In genomic region chr11:72342549-72343237, GRCm38 (mm10) we compare ENCODE assay signal across 9 mouse cellular contexts. TPM values are rescaled to one million over a fixed set of nuclear protein-coding genes. Genes with fewer than 3 reads are reported as not detected.
DNase-seq lines count a peak whose midpoint lies in the region; TF ChIP-seq lines count a peak whose summit lies in the region.
"Had no signal": no experiment of that assay in that cellular context is flagged by ENCODE, and none has a peak within 500 bp of the region (broad histone marks: within the 10 kb centered on the region; RNA-seq: fewer than 3 reads in every experiment).

No protein-coding gene starts in this region.

- H3K4me3 ChIP-seq in spleen, adult 2 months (ENCODE audit: extremely low read depth, insufficient read depth, insufficient read length), result no peak overlapping the region
- peak overlapping the region; percentile 76 for H3K4me3 ChIP-seq in megakaryocyte, embryonic 14.5 days (replicated peaks)
- H3K4me3 ChIP-seq: stomach, embryonic 15.5 days had no signal

- H3K36me3 ChIP-seq in spleen, adult 2 months (ENCODE audit: control insufficient read depth, insufficient read depth, low read length), result no peaks in the 10 kb centered on the region
- H3K36me3 ChIP-seq in megakaryocyte, embryonic 14.5 days (replicated peaks; ENCODE audit: low read length), result no peaks in the 10 kb centered on the region
- H3K36me3 ChIP-seq: stomach, embryonic 15.5 days had no signal

- WGBS in spleen, adult 2 months, result 14% methylated on average over 7 of the region's 7 CpGs

- no peak for TF ChIP-seq POLR2A in spleen, adult 2 months (IDR thresholded peaks at IDR 0.05; ENCODE audit: low read depth, low read length)

- TF ChIP-seq CTCF in spleen, adult 2 months (IDR thresholded peaks at IDR 0.05; ENCODE audit: extremely low read depth, insufficient read depth, insufficient read length, insufficient replicate concordance), result peak; percentile 36; the same call in 1 of the 2 replicates

- no peak overlapping the region for H3K27ac ChIP-seq in spleen, adult 2 months (ENCODE audit: insufficient read depth, low read length)
- H3K27ac ChIP-seq: stomach, embryonic 15.5 days had no signal

- no peaks in the 10 kb centered on the region for H3K9me3 ChIP-seq in megakaryocyte, embryonic 14.5 days
- H3K9me3 ChIP-seq: stomach, embryonic 15.5 days had no signal

- peak in 1 of 2 experiments; percentile 27 for DNase-seq in spleen, adult 2 months (ENCODE audit: low read depth in 1 of 2, low spot score in 2 of 2)
- DNase-seq in spleen, adult 12 weeks (ENCODE audit: low spot score), result no peak
- DNase-seq in embryo, embryonic 10.5 days (ENCODE audit: low spot score), result peak; percentile 89
- DNase-seq in gastrocnemius, postnatal 10 days, result peak; percentile 53
- DNase-seq in induced T-regulatory cell, adult 2 months (ENCODE audit: low read depth), result peak; percentile 59
- peak; percentile 58 to 73 for DNase-seq in left cerebral cortex, postnatal 10 days (ENCODE audit: extremely low spot score in 1 of 2, low spot score in 2 of 2)
- peak; percentile 70 for DNase-seq in right cerebral cortex, adult 18-20 months

- no peaks in the 10 kb centered on the region for H3K27me3 ChIP-seq in spleen, adult 2 months (ENCODE audit: control insufficient read depth, insufficient read depth, low read length)
- peaks cover 23% of the 10 kb centered on the region for H3K27me3 ChIP-seq in megakaryocyte, embryonic 14.5 days (replicated peaks)
- H3K27me3 ChIP-seq: stomach, embryonic 15.5 days had no signal

- H3K4me1 ChIP-seq in spleen, adult 2 months (ENCODE audit: control insufficient read depth, insufficient read depth, insufficient read length), result no peaks in the 10 kb centered on the region
- peaks cover 5% of the 10 kb centered on the region for H3K4me1 ChIP-seq in megakaryocyte, embryonic 14.5 days
- H3K4me1 ChIP-seq: stomach, embryonic 15.5 days had no signal

- intact Hi-C loops in left cerebral cortex, postnatal 10 days (cut with DNase I), result loop anchor here (2.0 to 5.0 kb wide), 3 partner anchors 86 to 220 kb away; no protein-coding TSS in a partner anchor

RNA-seq across cellular contexts. Expression of gene Tekt1, which starts 19.5 kb away (rescaled TPM):
- not detected in 2 replicates for polyA plus RNA-seq in spleen, adult 2 months (2012; rRNA removed)
- total RNA-seq in gastrocnemius, postnatal 10 days (2021), result 1 to 10 TPM; 1.2 to 1.4 TPM
- 1 to 10 TPM in 1 of 2 experiments, under 1 TPM in 1; 0.99 to 1.2 TPM for total RNA-seq in left cerebral cortex, postnatal 10 days (2021)
- not detected in 2 replicates for polyA plus RNA-seq in megakaryocyte, embryonic 14.5 days (2012; ENCODE audit: insufficient read depth, low replicate concordance)

RNA-seq across cellular contexts. Expression of gene Fbxo39, which starts 28.4 kb away (rescaled TPM):
- 0.08 and 0.27 TPM in 2 replicates for polyA plus RNA-seq in spleen, adult 2 months (2012; rRNA removed)
- not detected for total RNA-seq in gastrocnemius, postnatal 10 days (2021)
- total RNA-seq in left cerebral cortex, postnatal 10 days (2021), result not detected
- polyA plus RNA-seq in megakaryocyte, embryonic 14.5 days (2012; ENCODE audit: insufficient read depth, low replicate concordance), result not detected in 2 replicates
- polyA plus RNA-seq: stomach, embryonic 15.5 days had no signal

RNA-seq across cellular contexts. Expression of gene Xaf1, which starts 41.3 kb away (rescaled TPM):
- 20.7 and 22.3 TPM in 2 replicates for polyA plus RNA-seq in spleen, adult 2 months (2012; rRNA removed)
- total RNA-seq in gastrocnemius, postnatal 10 days (2021), result 1 to 10 TPM; 9.3 to 9.8 TPM
- total RNA-seq in left cerebral cortex, postnatal 10 days (2021), result 1 to 10 TPM; 1.3 to 1.4 TPM
- 0.53 and 5.9 TPM in 2 replicates for polyA plus RNA-seq in megakaryocyte, embryonic 14.5 days (2012; ENCODE audit: insufficient read depth, low replicate concordance)

Comparison
In these comparisons a context has a peak if more than half of its experiments do, and no peak if none do; other contexts are left out.
1. RNA of gene Xaf1, which starts 41.3 kb away (total RNA-seq): 9.3 to 9.8 TPM in gastrocnemius, postnatal 10 days; 1.3 to 1.4 TPM in left cerebral cortex, postnatal 10 days; every median in the first group is over 4 times any median in the second.